ENCODE assay signal across 26 mouse cellular contexts in genomic region chr4:109244506-109244905, GRCm38 (mm10). TPM values are rescaled to one million over a fixed set of nuclear protein-coding genes. Genes with fewer than 3 reads are reported as not detected.
DNase-seq lines count a peak whose midpoint lies in the region; ATAC-seq and TF ChIP-seq lines count a peak whose summit lies in the region.
"Had no signal": no experiment of that assay in that cellular context is flagged by ENCODE, and none has a peak within 500 bp of the region (broad histone marks: within the 10 kb centered on the region; RNA-seq: fewer than 3 reads in every experiment).

No protein-coding gene starts in this region.

- 0 out of 2 replicates have a peak, but pooled peaks have one; percentile 16 for ATAC-seq in lung, postnatal 0 days
- ATAC-seq: activated CD4-positive, CD25-positive, alpha-beta regulatory T cell, adult 4 months; CD4-positive, CD25-positive, alpha-beta regulatory T cell, adult 4 months; forebrain, embryonic 13.5 days; forebrain, embryonic 16.5 days; intestine, postnatal 0 days had no signal

- 63% methylated on average over 7 of the region's 7 CpGs for WGBS in lung, postnatal 0 days

- no peaks in the 10 kb centered on the region for H3K27me3 ChIP-seq in lung, postnatal 0 days (replicated peaks; ENCODE audit: insufficient read depth, low read length)
- H3K27me3 ChIP-seq: forebrain, embryonic 13.5 days; heart, embryonic 15.5 days; hindbrain, embryonic 12.5 days; hindbrain, embryonic 15.5 days had no signal

- no peak overlapping the region for H3K4me3 ChIP-seq in lung, postnatal 0 days (ENCODE audit: low read depth, low read length)
- no peak overlapping the region for H3K4me3 ChIP-seq in left cerebral cortex, adult 2 months
- H3K4me3 ChIP-seq: forebrain, embryonic 10.5 days; forebrain, embryonic 13.5 days; gastrocnemius, adult 2 months; heart, embryonic 10.5 days; heart, embryonic 15.5 days; hindbrain, embryonic 12.5 days; hindbrain, embryonic 15.5 days had no signal

- no peak overlapping the region for H3K27ac ChIP-seq in lung, postnatal 0 days (ENCODE audit: low read length)
- H3K27ac ChIP-seq in left cerebral cortex, adult 2 months: no peak overlapping the region
- H3K27ac ChIP-seq: forebrain, embryonic 10.5 days; forebrain, embryonic 13.5 days; gastrocnemius, adult 2 months; heart, embryonic 10.5 days; heart, embryonic 15.5 days; hindbrain, embryonic 12.5 days; hindbrain, embryonic 15.5 days had no signal

- intact Hi-C loops in heart, postnatal 10 days (cut with DNase I): no loop called here
- intact Hi-C loops in left cerebral cortex, adult 2 months (cut with DNase I): no loop called here

- no peaks in the 10 kb centered on the region for H3K4me1 ChIP-seq in lung, postnatal 0 days (ENCODE audit: insufficient read depth, low read depth, low read length)
- H3K4me1 ChIP-seq: heart, embryonic 10.5 days had no signal

- peak; percentile 50 to 64 for DNase-seq in heart, adult 18-20 months
- DNase-seq in heart, postnatal 10 days: no peak
- no peak for DNase-seq in lung, postnatal 0 days (ENCODE audit: low spot score)
- no peak for DNase-seq in lung, postnatal 10 days
- DNase-seq in R1 (ENCODE audit: low read depth, low spot score): peak; percentile 33
- peak; percentile 52 for DNase-seq in skeletal muscle tissue, adult 2 months (ENCODE audit: low read depth, low spot score)
- no peak for DNase-seq in T-cell, adult 2 months (ENCODE audit: low spot score)
- DNase-seq in left cerebral cortex, adult 2 months (ENCODE audit: extremely low spot score in 1 of 2, low spot score in 2 of 2): no peak
- DNase-seq: adrenal gland, adult 8-10 months; adrenal gland, postnatal 25 days; cerebellum, adult 18-20 months; cerebellum, adult 9-10 months; cerebellum, postnatal 14 days; gastrocnemius, adult 2 months; gastrocnemius, postnatal 14 days had no signal

- TF ChIP-seq CTCF in lung, postnatal 0 days (IDR thresholded peaks at IDR 0.05): no peak
- TF ChIP-seq CTCF in left cerebral cortex, adult 2 months (IDR thresholded peaks at IDR 0.05): no peak

- no peaks in the 10 kb centered on the region for H3K9me3 ChIP-seq in lung, postnatal 0 days (ENCODE audit: low read length)
- H3K9me3 ChIP-seq: forebrain, embryonic 10.5 days; forebrain, embryonic 13.5 days; heart, embryonic 10.5 days; heart, embryonic 15.5 days; hindbrain, embryonic 12.5 days; hindbrain, embryonic 15.5 days had no signal

- H3K4me2 ChIP-seq in lung, postnatal 0 days (replicated peaks; ENCODE audit: low read depth, low read length): no peak overlapping the region
- H3K4me2 ChIP-seq: forebrain, embryonic 13.5 days; heart, embryonic 15.5 days; hindbrain, embryonic 12.5 days; hindbrain, embryonic 15.5 days had no signal

- no peaks in the 10 kb centered on the region for H3K36me3 ChIP-seq in lung, postnatal 0 days (ENCODE audit: insufficient read depth, low read length)
- H3K36me3 ChIP-seq: forebrain, embryonic 10.5 days; heart, embryonic 10.5 days; heart, embryonic 15.5 days; hindbrain, embryonic 12.5 days; hindbrain, embryonic 15.5 days had no signal

- no peak for TF ChIP-seq EP300 in lung, postnatal 0 days (IDR thresholded peaks at IDR 0.05)

- H3K9ac ChIP-seq in lung, postnatal 0 days (replicated peaks; ENCODE audit: low read depth): no peak overlapping the region
- H3K9ac ChIP-seq: forebrain, embryonic 13.5 days; heart, embryonic 15.5 days; hindbrain, embryonic 12.5 days; hindbrain, embryonic 15.5 days had no signal

RNA-seq across cellular contexts. Expression of gene Calr4, which starts 10.2 kb away (rescaled TPM):
- total RNA-seq in heart, adult 18-20 months (2021): not detected
- total RNA-seq in heart, postnatal 10 days (2021): under 1 TPM in 1 of 2 experiments, not detected in 1; 0.22 TPM
- polyA plus RNA-seq in lung, postnatal 0 days (2015; fragmentation: Nextera tagmentation; extraction: Ambion mirVana): 0.27 and 0.32 TPM in 2 replicates
- under 1 TPM; 0.25 to 0.56 TPM for total RNA-seq in left cerebral cortex, adult 2 months (2021)
- total RNA-seq: hematopoietic stem cell, adult 5-6 weeks had no signal
- polyA plus RNA-seq: activated CD4-positive, CD25-positive, alpha-beta regulatory T cell, adult 4 months; CD4-positive, CD25-positive, alpha-beta regulatory T cell, adult 4 months had no signal

RNA-seq across cellular contexts. Expression of gene Eps15, which starts 35.6 kb away (rescaled TPM):
- 10 to 100 TPM; 45.1 to 49.7 TPM for total RNA-seq in heart, adult 18-20 months (2021)
- total RNA-seq in heart, postnatal 10 days (2021): 10 to 100 TPM; 51.5 to 54.9 TPM
- polyA plus RNA-seq in lung, postnatal 0 days (2015; fragmentation: Nextera tagmentation; extraction: Ambion mirVana): 31.0 and 37.0 TPM in 2 replicates
- total RNA-seq in left cerebral cortex, adult 2 months (2021): 100 to 1,000 TPM; 180 to 186 TPM

RNA-seq across cellular contexts. Expression of gene Osbpl9, which starts 42.4 kb away (rescaled TPM):
- total RNA-seq in heart, adult 18-20 months (2021): 100 to 1,000 TPM in 1 of 2 experiments, 10 to 100 TPM in 1; 97.4 to 100 TPM
- 10 to 100 TPM; 86.2 to 92.2 TPM for total RNA-seq in heart, postnatal 10 days (2021)
- polyA plus RNA-seq in lung, postnatal 0 days (2015; fragmentation: Nextera tagmentation; extraction: Ambion mirVana): 98.5 and 115 TPM in 2 replicates
- total RNA-seq in left cerebral cortex, adult 2 months (2021): 10 to 100 TPM; 56.5 to 58.3 TPM

Comparison
In these comparisons a context has a peak if more than half of its experiments do, and no peak if none do; other contexts are left out.
1. DNase-seq: peak in heart, adult 18-20 months (2 of 2), R1 (single experiment) and skeletal muscle tissue, adult 2 months (single experiment); none in heart, postnatal 10 days (0 of 2), lung, postnatal 0 days (single experiment), lung, postnatal 10 days (single experiment), T-cell, adult 2 months (single experiment) and left cerebral cortex, adult 2 months (0 of 2).